ENCODE assay signal across 23 mouse cellular contexts in genomic region chr1:170501970-170502369, GRCm38 (mm10).
DNase-seq lines count a peak whose midpoint lies in the region; ATAC-seq and TF ChIP-seq lines count a peak whose summit lies in the region.
"Had no signal": no experiment of that assay in that cellular context is flagged by ENCODE, and none has a peak within 500 bp of the region (broad histone marks: within the 10 kb centered on the region; RNA-seq: fewer than 3 reads in every experiment).

No protein-coding gene starts in this region.

- peak; percentile 55 for DNase-seq in heart, adult 11 months
- no peak for DNase-seq in heart, adult 8-10 months (ENCODE audit: low spot score)
- DNase-seq in heart, postnatal 4 days = no peak
- no peak for DNase-seq in heart, adult 9 months (ENCODE audit: low spot score in 2 of 2)
- no peak for DNase-seq in liver, postnatal 0 days
- DNase-seq in liver, embryonic 11.5 days (ENCODE audit: low spot score) = no peak
- DNase-seq: adrenal gland, adult 8-10 months; cerebellum, adult 11-12 months; cerebellum, adult 8-10 months; embryo, embryonic 11 days; gastrocnemius, postnatal 25 days had no signal

- H3K9me3 ChIP-seq in heart, embryonic 12.5 days (replicated peaks) = no peaks in the 10 kb centered on the region
- H3K9me3 ChIP-seq in heart, embryonic 15.5 days (replicated peaks) = no peaks in the 10 kb centered on the region
- no peaks in the 10 kb centered on the region for H3K9me3 ChIP-seq in liver, postnatal 0 days (ENCODE audit: low read length)
- H3K9me3 ChIP-seq in liver, embryonic 11.5 days (ENCODE audit: control insufficient read depth, low read length) = no peaks in the 10 kb centered on the region
- H3K9me3 ChIP-seq: embryonic facial prominence, embryonic 10.5 days; embryonic facial prominence, embryonic 13.5 days; forebrain, embryonic 12.5 days; forebrain, embryonic 15.5 days had no signal

- WGBS in heart, embryonic 12.5 days = 69% methylated on average over 1 of the region's 1 CpGs
- 62% methylated on average over 1 of the region's 1 CpGs for WGBS in heart, embryonic 15.5 days
- 79% methylated on average over 1 of the region's 1 CpGs for WGBS in liver, postnatal 0 days (ENCODE audit: insufficient replicate concordance)
- 93% methylated on average over 1 of the region's 1 CpGs for WGBS in liver, embryonic 11.5 days

- no peak for ATAC-seq in heart, embryonic 12.5 days (ENCODE audit: insufficient number of reproducible peaks, low FRiP score)
- no peak for ATAC-seq in heart, embryonic 15.5 days (replicated peaks; ENCODE audit: insufficient number of reproducible peaks, insufficient read depth, low FRiP score, low read depth)
- no peak for ATAC-seq in liver, postnatal 0 days
- no peak for ATAC-seq in liver, embryonic 11.5 days (replicated peaks; ENCODE audit: low FRiP score)
- ATAC-seq: activated CD4-positive, CD25-positive, alpha-beta regulatory T cell, adult 4 months; inflammation-experienced regulatory T-cells, adult 6 months; intestine, embryonic 16.5 days had no signal

- H3K27ac ChIP-seq in heart, embryonic 12.5 days (ENCODE audit: poor library complexity, severe bottlenecking) = peak overlapping the region; percentile 68
- peak overlapping the region; percentile 6; the same call in 1 of the 2 replicates for H3K27ac ChIP-seq in heart, embryonic 15.5 days
- peak overlapping the region; percentile 44 for H3K27ac ChIP-seq in liver, postnatal 0 days (ENCODE audit: low read depth)
- no peak overlapping the region for H3K27ac ChIP-seq in liver, embryonic 11.5 days (ENCODE audit: low read depth, low read length)
- H3K27ac ChIP-seq: embryonic facial prominence, embryonic 10.5 days; embryonic facial prominence, embryonic 13.5 days; forebrain, embryonic 15.5 days; hindbrain, embryonic 14.5 days; hindbrain, postnatal 0 days had no signal

- H3K27me3 ChIP-seq in heart, embryonic 12.5 days (replicated peaks) = no peaks in the 10 kb centered on the region
- H3K27me3 ChIP-seq in heart, embryonic 15.5 days = no peaks in the 10 kb centered on the region
- no peaks in the 10 kb centered on the region for H3K27me3 ChIP-seq in liver, postnatal 0 days (ENCODE audit: insufficient read depth, low read length)
- H3K27me3 ChIP-seq in liver, embryonic 11.5 days (replicated peaks; ENCODE audit: control insufficient read depth, insufficient read depth, low read length) = no peaks in the 10 kb centered on the region; the same call in 1 of the 2 replicates
- H3K27me3 ChIP-seq: embryonic facial prominence, embryonic 13.5 days; forebrain, embryonic 12.5 days; forebrain, embryonic 15.5 days had no signal

- no peak overlapping the region for H3K4me2 ChIP-seq in heart, embryonic 12.5 days
- H3K4me2 ChIP-seq in heart, embryonic 15.5 days = no peak overlapping the region
- no peak overlapping the region for H3K4me2 ChIP-seq in liver, postnatal 0 days (ENCODE audit: low read depth, low read length)
- H3K4me2 ChIP-seq in liver, embryonic 11.5 days = no peak overlapping the region
- H3K4me2 ChIP-seq: embryonic facial prominence, embryonic 13.5 days; forebrain, embryonic 12.5 days; forebrain, embryonic 15.5 days; hindbrain, embryonic 14.5 days had no signal

- H3K36me3 ChIP-seq in heart, embryonic 12.5 days = no peaks in the 10 kb centered on the region
- H3K36me3 ChIP-seq in heart, embryonic 15.5 days = no peaks in the 10 kb centered on the region
- no peaks in the 10 kb centered on the region for H3K36me3 ChIP-seq in liver, postnatal 0 days (replicated peaks; ENCODE audit: insufficient read depth, low read length)
- H3K36me3 ChIP-seq in liver, embryonic 11.5 days (ENCODE audit: control insufficient read depth, insufficient read depth, low read length) = no peaks in the 10 kb centered on the region
- H3K36me3 ChIP-seq: embryonic facial prominence, embryonic 10.5 days; embryonic facial prominence, embryonic 13.5 days; forebrain, embryonic 12.5 days; forebrain, embryonic 15.5 days had no signal

- no peak for TF ChIP-seq CTCF in liver, postnatal 0 days (IDR thresholded peaks at IDR 0.05; ENCODE audit: low read depth)

- no peak overlapping the region for H3K9ac ChIP-seq in heart, embryonic 12.5 days
- no peak overlapping the region for H3K9ac ChIP-seq in heart, embryonic 15.5 days
- H3K9ac ChIP-seq in liver, postnatal 0 days (replicated peaks) = no peak overlapping the region
- no peak overlapping the region for H3K9ac ChIP-seq in liver, embryonic 11.5 days (ENCODE audit: low read depth, low read length)
- H3K9ac ChIP-seq: embryonic facial prominence, embryonic 13.5 days; forebrain, embryonic 12.5 days; forebrain, embryonic 15.5 days; hindbrain, embryonic 14.5 days had no signal

- no peak for TF ChIP-seq EP300 in liver, postnatal 0 days (IDR thresholded peaks at IDR 0.05; ENCODE audit: low read depth)

- H3K4me3 ChIP-seq in heart, embryonic 12.5 days = no peak overlapping the region
- no peak overlapping the region for H3K4me3 ChIP-seq in heart, embryonic 15.5 days
- H3K4me3 ChIP-seq in liver, postnatal 0 days (ENCODE audit: low read depth, low read length) = no peak overlapping the region
- no peak overlapping the region for H3K4me3 ChIP-seq in liver, embryonic 11.5 days (ENCODE audit: low read depth, low read length)
- H3K4me3 ChIP-seq: embryonic facial prominence, embryonic 10.5 days; embryonic facial prominence, embryonic 13.5 days; erythroblast, embryonic 14.5 days; forebrain, embryonic 12.5 days; forebrain, embryonic 15.5 days had no signal

- peaks cover 84% of the 10 kb centered on the region for H3K4me1 ChIP-seq in heart, embryonic 12.5 days (replicated peaks)
- peaks cover 76% of the 10 kb centered on the region for H3K4me1 ChIP-seq in heart, embryonic 15.5 days (replicated peaks)
- peaks cover 34% of the 10 kb centered on the region for H3K4me1 ChIP-seq in liver, postnatal 0 days (ENCODE audit: insufficient read depth)
- H3K4me1 ChIP-seq in liver, embryonic 11.5 days (replicated peaks; ENCODE audit: control insufficient read depth, insufficient read depth, low read length) = no peaks in the 10 kb centered on the region
